Mouse (Mus musculus): ENCODE data around the gene 1700001O22Rik. TPM values are rescaled to one million over a fixed set of nuclear protein-coding genes. Genes with fewer than 3 reads are reported as not detected.

Gene 1700001O22Rik
- total RNA-seq, 2 experiments from 2014 or later = 2.1 to 2.5 TPM

DNA sequence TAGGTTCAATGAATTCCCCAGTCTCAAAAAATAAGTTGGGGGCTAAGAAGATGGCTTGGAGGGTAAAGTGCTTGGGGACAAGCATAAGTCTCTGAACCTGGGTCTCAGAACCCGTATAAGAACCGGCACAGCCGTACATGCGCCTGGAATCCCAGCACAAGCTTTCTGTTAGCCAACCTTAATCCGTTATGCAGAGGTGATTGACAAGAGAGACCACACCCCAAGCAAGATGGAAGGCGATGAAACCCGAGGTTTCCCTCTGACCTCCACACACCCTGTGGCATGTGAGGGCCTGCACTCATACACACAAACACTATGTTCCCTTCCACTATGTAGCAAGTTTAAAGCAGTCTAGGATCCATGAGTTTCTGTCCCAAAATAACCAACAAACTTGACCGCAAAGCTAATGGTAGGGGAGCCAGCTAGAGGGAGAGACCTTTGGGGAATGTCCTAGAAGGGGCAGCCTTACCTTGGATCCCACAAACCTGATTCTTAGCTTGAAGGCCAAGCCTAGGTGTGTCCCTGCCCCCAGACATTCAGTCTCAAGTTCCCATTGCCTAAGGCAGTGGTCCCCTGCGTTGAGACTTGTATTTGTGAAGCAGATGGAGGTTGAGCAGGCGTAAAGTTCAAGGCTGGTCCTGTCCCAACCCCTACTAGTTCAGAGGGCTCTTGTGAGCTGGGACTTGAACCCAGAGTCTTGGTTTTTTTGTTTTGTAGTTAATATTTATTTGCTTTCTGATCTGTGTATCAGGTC, 46.3 kb downstream of the 1700001O22Rik start:
- intact Hi-C loops (cut with DNase I) = no loop called here

DNA sequence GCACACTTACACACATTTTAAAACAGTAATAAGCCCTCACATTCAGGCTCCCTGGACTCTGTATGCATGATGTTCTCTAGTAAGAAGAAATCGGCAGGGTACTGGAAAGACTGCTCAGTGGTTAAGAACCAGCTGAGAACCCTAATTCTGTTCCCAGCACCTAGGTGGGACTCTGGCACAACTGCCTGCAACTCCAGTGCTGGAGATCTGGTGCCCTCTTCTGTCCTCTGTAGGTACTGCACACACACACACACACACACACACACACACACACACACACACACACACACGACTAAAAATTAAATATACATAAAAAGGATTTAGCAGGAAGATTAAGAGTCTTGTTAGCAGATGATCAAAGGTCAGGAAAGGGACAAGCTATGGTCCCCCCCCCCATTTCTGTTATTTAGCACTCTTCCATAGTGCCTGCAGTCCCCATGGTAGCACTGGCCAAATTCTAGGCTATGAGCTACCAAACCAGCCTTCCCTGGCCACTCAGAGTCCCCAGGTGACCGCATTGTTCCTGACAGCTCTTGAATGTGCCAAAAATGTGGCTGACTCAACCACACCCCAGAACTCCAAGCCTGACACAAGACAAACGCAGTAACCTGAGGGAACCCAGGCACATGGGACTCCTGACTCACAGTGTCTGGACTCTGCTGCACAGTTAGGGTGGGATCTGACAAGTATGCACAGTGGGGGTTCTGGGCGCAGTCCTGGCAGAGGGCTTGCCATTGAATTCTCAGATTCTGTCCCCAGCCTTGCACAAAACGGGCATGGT, 47.3 kb downstream of the 1700001O22Rik start:
- DNase-seq = no peak
- intact Hi-C loops (cut with DNase I) = no loop called here

More for the DNA sequence above, 46.3 kb downstream of the 1700001O22Rik start:
- no peak for DNase-seq

DNA sequence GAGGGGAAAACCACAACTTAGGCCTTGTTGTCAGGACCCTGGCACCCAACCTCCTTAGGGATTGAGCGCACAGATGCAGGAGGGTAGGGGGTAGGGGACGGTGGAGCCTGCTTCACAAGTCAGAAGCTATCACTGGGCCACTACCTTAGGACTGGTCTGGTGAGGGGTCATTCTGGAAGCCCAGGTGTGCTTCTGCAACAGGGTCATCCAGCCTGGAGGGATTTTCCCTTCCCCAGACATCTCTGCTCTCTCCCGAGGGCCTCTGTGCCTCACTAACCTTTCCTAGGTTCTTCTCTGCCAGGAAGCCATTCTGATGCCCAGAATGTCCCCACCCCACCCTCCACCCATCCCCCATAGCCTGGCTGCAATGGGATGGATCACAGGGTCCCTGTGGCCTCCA, 48.6 kb downstream of the 1700001O22Rik start:
- intact Hi-C loops (cut with DNase I) = no loop called here
- DNase-seq = no peak

DNA sequence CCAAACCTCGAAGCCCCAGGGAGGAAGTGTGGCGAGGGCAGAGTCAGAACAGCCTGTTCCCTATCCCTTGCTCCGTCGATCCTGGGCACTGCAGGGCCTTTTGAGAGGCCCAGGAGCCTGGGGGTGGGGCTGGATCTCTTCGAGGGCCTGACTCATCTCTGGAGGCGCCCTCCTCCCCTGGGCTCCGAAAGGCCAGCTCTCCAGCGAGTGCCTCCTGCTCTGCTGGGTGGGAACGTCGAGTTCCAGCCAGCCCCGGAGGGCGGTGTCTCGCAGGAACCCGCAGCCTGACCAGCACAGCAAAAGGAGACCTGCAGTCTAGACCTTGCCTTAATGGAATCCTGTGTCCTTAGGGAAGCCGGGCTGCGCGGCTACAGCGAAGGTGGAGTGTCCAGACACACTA, 50.2 kb downstream of the 1700001O22Rik start:
- no peak for DNase-seq
- intact Hi-C loops (cut with DNase I) = no loop called here

DNA sequence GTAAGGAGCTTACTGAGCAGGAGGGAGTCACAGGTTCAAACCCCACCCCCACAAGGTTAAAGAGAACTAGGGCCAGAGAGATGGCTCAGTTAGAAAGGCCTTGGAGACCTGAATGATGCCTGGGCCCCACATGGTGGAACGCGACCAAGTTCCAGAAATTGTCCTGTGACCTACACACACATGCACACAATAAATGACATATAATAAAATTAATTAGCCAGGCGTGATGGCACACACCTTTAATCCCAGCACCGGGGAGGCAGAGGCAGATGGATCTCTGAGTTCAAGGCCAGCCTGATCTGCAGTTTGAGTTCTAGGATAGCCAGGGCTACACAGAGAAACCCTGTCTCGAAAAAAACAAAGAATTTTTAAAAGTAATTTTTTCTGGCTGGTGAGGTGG, 51.0 kb downstream of the 1700001O22Rik start:
- DNase-seq = no peak
- intact Hi-C loops (cut with DNase I) = no loop called here

DNA sequence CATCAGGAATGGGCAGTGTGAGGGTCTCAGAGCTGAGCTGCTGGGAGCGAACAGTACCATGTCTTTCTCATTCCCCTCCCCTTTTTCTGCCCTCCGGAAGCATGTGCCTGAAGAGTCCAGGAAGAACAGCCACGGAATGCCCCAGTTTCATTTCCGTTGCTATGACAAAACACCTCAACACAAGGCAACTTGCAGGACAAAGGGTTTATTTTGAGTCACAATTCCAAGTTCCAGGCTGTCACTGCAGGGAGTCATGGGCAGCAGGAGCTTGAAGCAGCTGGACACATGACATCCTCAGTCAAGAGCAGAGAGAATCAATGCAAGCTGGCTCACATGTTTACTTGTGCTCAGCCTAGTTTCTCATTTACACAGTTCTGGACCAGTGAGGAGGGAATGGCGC, 53.4 kb downstream of the 1700001O22Rik start:
- no peak for DNase-seq
- intact Hi-C loops (cut with DNase I) = no loop called here

DNA sequence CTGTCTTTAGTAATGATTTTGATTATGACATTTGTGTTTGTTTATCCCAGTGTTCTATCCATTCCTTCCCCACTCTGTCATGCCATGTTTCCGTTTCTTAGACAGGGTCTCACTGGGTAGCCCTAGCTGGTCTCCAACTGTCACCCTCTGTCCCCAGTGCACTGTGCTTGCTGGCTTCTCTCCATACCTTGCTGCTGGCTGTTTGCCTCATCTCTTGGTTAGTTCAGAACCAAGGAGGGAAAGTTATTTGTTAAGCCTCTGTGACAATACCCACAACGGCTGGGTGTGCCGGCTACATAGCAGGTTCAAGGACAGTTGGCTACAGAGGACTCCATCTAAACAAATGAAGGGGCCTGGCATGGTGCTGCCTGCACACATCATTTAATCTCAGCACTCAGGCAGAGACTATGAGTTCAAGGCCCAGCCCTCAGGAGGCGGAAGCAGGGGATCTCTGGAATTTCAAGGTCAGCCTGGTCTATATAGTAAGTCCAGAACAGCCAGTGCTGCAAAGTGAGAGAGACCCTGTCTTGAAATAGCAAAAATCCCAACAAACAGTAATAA, 55.8 kb downstream of the 1700001O22Rik start:
- DNase-seq = no peak
- intact Hi-C loops (cut with DNase I) = no loop called here

Other genes starting within 250 kb of the 1700001O22Rik start
- gene Cstad, start 208.6 kb downstream of the 1700001O22Rik start, total RNA-seq (2021) = 1 to 10 TPM; 3.0 to 3.7 TPM
- 10 to 100 TPM; 55.6 to 58.9 TPM for gene Ntmt1, start 4.2 kb upstream of the 1700001O22Rik start, total RNA-seq (2021)
- 10 to 100 TPM; 29.2 to 33.2 TPM for gene Asb6, start 26.7 kb upstream of the 1700001O22Rik start, total RNA-seq (2021)
- gene Prrx2, start 31.3 kb upstream of the 1700001O22Rik start, total RNA-seq (2021) = 1 to 10 TPM; 2.5 to 3.7 TPM
- gene Ptges, start 126.2 kb upstream of the 1700001O22Rik start, total RNA-seq (2021) = 1 to 10 TPM; 4.9 to 6.9 TPM
- 10 to 100 TPM; 28.5 to 28.9 TPM for gene Tor1b, start 149.3 kb upstream of the 1700001O22Rik start, total RNA-seq (2021)
- gene Tor1a, start 164.3 kb upstream of the 1700001O22Rik start, total RNA-seq (2021) = 10 to 100 TPM; 44.7 to 48.7 TPM
- 10 to 100 TPM; 52.1 to 55.8 TPM for gene BC005624, start 178.5 kb upstream of the 1700001O22Rik start, total RNA-seq (2021)
- gene Usp20, start 178.6 kb upstream of the 1700001O22Rik start, total RNA-seq (2021) = 10 to 100 TPM; 54.7 to 61.3 TPM

All from left cerebral cortex, postnatal 4 days (tissue).